Mouse (Mus musculus): Measurements from ENCODE around the gene Gucy1b2. TPM values are rescaled to one million over a fixed set of nuclear protein-coding genes. Genes with fewer than 3 reads are reported as not detected.

Gene Gucy1b2
- polyA plus RNA-seq, 1 experiment from 2014 or later, result 0.16 TPM

DNA sequence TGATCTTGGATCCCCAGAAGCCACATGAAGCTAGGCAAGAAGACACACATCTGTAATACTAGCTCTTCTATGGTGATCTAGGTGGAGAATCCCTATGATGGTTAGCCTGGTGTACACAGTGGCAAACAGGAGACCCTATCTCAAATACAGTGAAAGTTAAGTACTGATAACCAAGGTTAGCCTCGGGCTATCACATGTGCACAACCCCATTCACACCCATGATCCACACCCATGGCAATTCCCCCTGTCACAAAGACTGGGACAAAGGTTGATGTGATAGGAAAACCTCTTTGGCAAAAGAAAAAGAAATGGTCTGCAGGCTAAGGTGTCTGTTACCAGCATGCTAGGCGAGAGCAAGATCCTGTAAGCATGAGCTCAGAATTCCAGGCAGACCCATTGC is 16.0 kb upstream of the Gucy1b2 start:
- DNase-seq (ENCODE audit: low spot score), result no peak
- Histone ChIP-seq H3K27me3 (replicated peaks; ENCODE audit: control insufficient read depth, insufficient read depth, low read length) (no peaks in the 10 kb centered on the region), H3K9ac (ENCODE audit: low read depth, low read length) (no peak overlapping the region), H3K36me3 (ENCODE audit: control insufficient read depth, insufficient read depth, low read length) (no peaks in the 10 kb centered on the region), H3K4me2 (no peak overlapping the region), H3K4me3 (ENCODE audit: low read depth, low read length) (no peak overlapping the region), H3K9me3 (ENCODE audit: control insufficient read depth, low read length) (no peaks in the 10 kb centered on the region), H3K27ac (ENCODE audit: low read depth, low read length) (no peak overlapping the region), H3K4me1 (replicated peaks; ENCODE audit: control insufficient read depth, insufficient read depth, low read length) (no peaks in the 10 kb centered on the region)
- no peak for ATAC-seq (replicated peaks; ENCODE audit: low FRiP score)
- 71% methylated on average over 2 of the region's 2 CpGs for WGBS

GRCm38 (mm10) chr14:62468753-62469125 is 12.7 kb upstream of the Gucy1b2 start:
- 85% methylated on average over 5 of the region's 5 CpGs for WGBS
- H3K4me3 ChIP-seq (ENCODE audit: low read depth, low read length), result no peak overlapping the region
- no peak for ATAC-seq (replicated peaks; ENCODE audit: low FRiP score)
- DNase-seq (ENCODE audit: low spot score), result no peak
- no peak overlapping the region for H3K27ac ChIP-seq (ENCODE audit: low read depth, low read length)
- no peaks in the 10 kb centered on the region for H3K27me3 ChIP-seq (replicated peaks; ENCODE audit: control insufficient read depth, insufficient read depth, low read length)
- H3K36me3 ChIP-seq (ENCODE audit: control insufficient read depth, insufficient read depth, low read length), result no peaks in the 10 kb centered on the region
- H3K4me2 ChIP-seq, result no peak overlapping the region
- H3K9ac ChIP-seq (ENCODE audit: low read depth, low read length), result no peak overlapping the region
- no peaks in the 10 kb centered on the region for H3K4me1 ChIP-seq (replicated peaks; ENCODE audit: control insufficient read depth, insufficient read depth, low read length)
- H3K9me3 ChIP-seq (ENCODE audit: control insufficient read depth, low read length), result no peaks in the 10 kb centered on the region

DNA sequence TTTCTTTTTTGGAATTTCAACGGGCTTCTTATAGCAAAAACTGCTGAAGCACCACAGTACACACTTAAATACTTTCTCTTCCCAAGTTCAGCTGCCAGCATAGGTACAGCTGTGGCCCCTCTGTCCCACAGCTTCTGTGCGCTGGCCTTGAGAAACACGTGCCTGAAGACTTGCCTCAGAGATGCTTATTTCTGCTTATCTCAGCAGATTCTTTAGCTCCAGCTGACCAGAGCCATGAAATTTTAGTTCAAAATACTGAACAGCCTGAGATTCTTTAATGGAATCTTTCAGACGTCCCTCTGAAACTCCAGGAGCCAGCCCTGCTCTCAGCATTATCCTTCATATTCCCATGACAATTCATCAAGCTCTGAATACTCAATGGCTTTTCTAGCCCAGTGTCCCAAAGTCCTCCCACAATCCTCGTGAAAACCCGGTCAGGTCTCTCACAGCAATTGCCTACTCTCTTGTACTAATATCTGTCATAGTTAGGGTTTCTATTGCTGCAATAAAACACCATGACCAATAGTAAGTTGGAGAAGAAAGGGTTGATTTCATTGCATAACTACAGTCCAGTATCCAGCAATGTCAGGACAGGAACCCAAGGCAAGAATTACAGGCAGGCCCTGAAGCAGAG is 12.1 kb upstream of the Gucy1b2 start:
- Histone ChIP-seq H3K4me1 (replicated peaks; ENCODE audit: control insufficient read depth, insufficient read depth, low read length) (no peaks in the 10 kb centered on the region), H3K9ac (ENCODE audit: low read depth, low read length) (no peak overlapping the region), H3K27ac (ENCODE audit: low read depth, low read length) (no peak overlapping the region), H3K27me3 (replicated peaks; ENCODE audit: control insufficient read depth, insufficient read depth, low read length) (no peaks in the 10 kb centered on the region), H3K9me3 (ENCODE audit: control insufficient read depth, low read length) (no peaks in the 10 kb centered on the region), H3K4me3 (ENCODE audit: low read depth, low read length) (no peak overlapping the region), H3K4me2 (no peak overlapping the region), H3K36me3 (ENCODE audit: control insufficient read depth, insufficient read depth, low read length) (no peaks in the 10 kb centered on the region)
- ATAC-seq (replicated peaks; ENCODE audit: low FRiP score), result no peak
- WGBS, result 69% methylated on average over 6 of the region's 6 CpGs
- DNase-seq (ENCODE audit: low spot score), result no peak

DNA sequence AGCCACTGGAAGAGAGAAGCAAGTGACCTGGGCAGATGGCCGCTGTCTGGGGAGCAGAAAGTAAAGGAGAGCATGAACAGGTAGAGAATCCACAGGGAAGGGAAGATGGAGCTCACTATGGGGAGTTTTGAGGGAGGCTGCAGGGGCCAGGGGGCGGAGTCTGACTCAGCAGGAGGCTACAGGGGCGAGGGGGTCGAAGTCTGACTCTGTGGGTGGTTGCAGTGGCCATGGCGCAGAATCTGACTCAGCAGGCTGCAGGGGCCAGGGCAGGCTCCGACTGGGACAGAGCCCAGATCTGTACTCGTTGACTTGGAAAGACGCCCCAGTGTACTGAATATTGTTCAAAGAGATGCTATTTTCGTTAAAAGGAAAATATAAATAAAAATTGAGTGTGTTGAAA is 8.9 kb upstream of the Gucy1b2 start:
- Histone ChIP-seq H3K27ac (ENCODE audit: low read depth, low read length) (no peak overlapping the region), H3K36me3 (ENCODE audit: control insufficient read depth, insufficient read depth, low read length) (no peaks in the 10 kb centered on the region), H3K4me3 (ENCODE audit: low read depth, low read length) (no peak overlapping the region), H3K9me3 (ENCODE audit: control insufficient read depth, low read length) (no peaks in the 10 kb centered on the region), H3K4me2 (no peak overlapping the region), H3K4me1 (replicated peaks; ENCODE audit: control insufficient read depth, insufficient read depth, low read length) (no peaks in the 10 kb centered on the region), H3K9ac (ENCODE audit: low read depth, low read length) (no peak overlapping the region), H3K27me3 (replicated peaks; ENCODE audit: control insufficient read depth, insufficient read depth, low read length) (no peaks in the 10 kb centered on the region)
- 29% methylated on average over 9 of the region's 9 CpGs for WGBS
- ATAC-seq (replicated peaks; ENCODE audit: low FRiP score) (no peak), DNase-seq (ENCODE audit: low spot score) (no peak)

GRCm38 (mm10) chr14:62459541-62459940 is 3.5 kb upstream of the Gucy1b2 start:
- no peaks in the 10 kb centered on the region for H3K36me3 ChIP-seq (ENCODE audit: control insufficient read depth, insufficient read depth, low read length)
- H3K4me1 ChIP-seq (replicated peaks; ENCODE audit: control insufficient read depth, insufficient read depth, low read length), result no peaks in the 10 kb centered on the region
- WGBS, result 57% methylated on average over 11 of the region's 11 CpGs
- no peak for ATAC-seq (replicated peaks; ENCODE audit: low FRiP score)
- no peak for DNase-seq (ENCODE audit: low spot score)
- H3K4me2 ChIP-seq, result no peak overlapping the region
- H3K9ac ChIP-seq (ENCODE audit: low read depth, low read length), result no peak overlapping the region
- no peaks in the 10 kb centered on the region for H3K9me3 ChIP-seq (ENCODE audit: control insufficient read depth, low read length)
- no peak overlapping the region for H3K4me3 ChIP-seq (ENCODE audit: low read depth, low read length)
- no peak overlapping the region for H3K27ac ChIP-seq (ENCODE audit: low read depth, low read length)
- no peaks in the 10 kb centered on the region for H3K27me3 ChIP-seq (replicated peaks; ENCODE audit: control insufficient read depth, insufficient read depth, low read length)

DNA sequence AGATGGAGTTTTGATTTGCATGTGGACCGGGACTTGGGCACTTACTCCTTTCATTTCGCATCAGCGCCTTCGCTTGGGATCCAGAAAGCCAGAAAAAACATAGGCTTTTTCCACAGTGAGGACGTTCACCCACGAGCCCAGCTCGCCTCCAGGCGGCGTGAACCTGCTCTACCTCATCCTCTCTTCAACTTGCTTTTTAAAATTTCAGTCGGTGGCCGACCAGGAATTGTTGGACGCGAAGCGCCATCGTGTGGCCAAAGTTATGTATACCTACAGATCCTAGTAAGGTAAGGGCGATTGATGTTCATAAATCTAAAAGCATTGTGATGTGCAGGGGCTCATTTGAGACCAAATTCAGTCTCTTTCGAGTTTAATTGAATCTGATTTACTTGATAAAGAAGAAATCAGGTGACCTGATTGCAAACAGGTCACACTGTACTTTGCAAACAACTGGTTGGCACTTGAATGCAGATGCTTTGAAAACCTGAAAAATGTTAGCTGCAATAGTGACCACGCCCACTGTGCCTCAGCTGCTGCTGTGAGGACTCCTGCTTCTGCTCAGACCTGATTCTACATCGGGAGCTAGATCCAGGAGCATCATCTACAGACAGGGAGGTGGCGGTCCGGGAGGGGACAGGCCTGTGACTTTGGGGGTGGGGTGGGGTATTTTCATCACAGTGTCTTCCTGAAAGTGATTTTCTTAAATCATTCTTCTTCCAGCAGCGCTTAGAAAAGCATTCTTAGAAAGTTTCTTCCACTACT is 1.5 kb upstream of the Gucy1b2 start:
- Histone ChIP-seq H3K36me3 (ENCODE audit: control insufficient read depth, insufficient read depth, low read length) (no peaks in the 10 kb centered on the region), H3K4me1 (replicated peaks; ENCODE audit: control insufficient read depth, insufficient read depth, low read length) (no peaks in the 10 kb centered on the region), H3K9me3 (ENCODE audit: control insufficient read depth, low read length) (no peaks in the 10 kb centered on the region), H3K9ac (ENCODE audit: low read depth, low read length) (no peak overlapping the region), H3K27me3 (replicated peaks; ENCODE audit: control insufficient read depth, insufficient read depth, low read length) (no peaks in the 10 kb centered on the region), H3K4me2 (peak overlapping the region; percentile 2; the same call in 1 of the 2 replicates), H3K4me3 (ENCODE audit: low read depth, low read length) (no peak overlapping the region), H3K27ac (ENCODE audit: low read depth, low read length) (no peak overlapping the region)
- WGBS, result 19% methylated on average over 22 of the region's 22 CpGs
- ATAC-seq (replicated peaks; ENCODE audit: low FRiP score) (no peak), DNase-seq (ENCODE audit: low spot score) (peak; percentile 61)

DNA sequence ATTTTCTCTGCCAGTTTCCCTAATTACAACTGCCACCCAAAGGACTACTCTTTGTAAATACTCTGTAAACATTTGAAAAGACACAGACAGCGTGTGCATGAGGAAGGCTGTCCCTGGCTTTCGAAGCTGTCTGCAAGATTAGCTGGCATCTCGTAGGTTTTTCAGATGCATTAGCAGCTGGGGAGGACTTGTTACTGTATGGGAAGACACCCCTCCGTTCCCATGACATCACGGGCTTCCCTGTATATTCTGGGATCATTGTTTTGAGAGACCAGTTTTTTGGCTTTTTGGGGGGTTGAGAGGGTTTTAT is 564 bp downstream of the Gucy1b2 start:
- no peaks in the 10 kb centered on the region for H3K4me1 ChIP-seq (replicated peaks; ENCODE audit: control insufficient read depth, insufficient read depth, low read length)
- DNase-seq (ENCODE audit: low spot score) (no peak), ATAC-seq (replicated peaks; ENCODE audit: low FRiP score) (no peak)
- no peaks in the 10 kb centered on the region for H3K9me3 ChIP-seq (ENCODE audit: control insufficient read depth, low read length)
- H3K27ac ChIP-seq (ENCODE audit: low read depth, low read length), result no peak overlapping the region
- H3K36me3 ChIP-seq (ENCODE audit: control insufficient read depth, insufficient read depth, low read length), result no peaks in the 10 kb centered on the region
- no peak overlapping the region for H3K4me2 ChIP-seq
- no peaks in the 10 kb centered on the region for H3K27me3 ChIP-seq (replicated peaks; ENCODE audit: control insufficient read depth, insufficient read depth, low read length)
- no peak overlapping the region for H3K9ac ChIP-seq (ENCODE audit: low read depth, low read length)
- H3K4me3 ChIP-seq (ENCODE audit: low read depth, low read length), result no peak overlapping the region
- 76% methylated on average over 5 of the region's 5 CpGs for WGBS

DNA sequence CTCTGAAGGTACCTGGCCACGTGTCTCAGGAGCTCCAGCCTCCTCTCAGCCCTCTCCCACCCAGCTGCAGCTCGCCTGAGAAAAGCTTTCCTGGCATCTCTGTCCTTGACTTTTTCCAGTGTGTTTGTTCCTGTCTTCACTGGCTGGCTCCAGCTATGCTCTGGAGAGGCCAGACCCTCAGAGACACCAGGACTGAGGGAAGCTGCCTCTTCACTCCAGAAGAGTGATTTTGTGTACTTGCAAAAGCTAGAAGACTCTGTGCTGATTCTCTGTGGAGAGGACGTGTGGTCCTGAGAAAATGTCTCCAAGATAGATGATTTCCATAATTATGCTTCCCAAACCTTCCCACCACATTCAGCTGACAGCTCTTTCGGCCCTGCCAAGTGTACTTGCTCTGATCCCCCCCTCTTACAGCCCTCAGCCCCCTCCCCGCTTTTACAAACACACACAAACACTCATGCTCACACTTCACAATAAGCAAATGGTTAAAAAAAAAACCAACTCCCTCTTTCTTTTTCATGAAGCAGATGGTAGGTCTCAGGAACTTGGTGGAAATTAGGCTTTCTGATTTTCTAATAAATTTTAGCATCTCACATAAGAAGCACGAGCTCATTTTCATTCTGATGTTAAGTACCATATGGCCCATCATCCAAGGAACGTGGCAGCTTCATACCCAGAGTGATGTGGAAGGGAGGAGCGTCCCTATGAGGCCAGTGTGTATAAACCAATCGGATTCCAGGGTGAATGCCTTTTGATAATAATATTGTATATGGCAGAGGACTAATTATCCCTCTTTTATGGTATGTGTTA is 1.1 kb downstream of the Gucy1b2 start:
- 65% methylated on average over 9 of the region's 9 CpGs for WGBS
- Histone ChIP-seq H3K9me3 (ENCODE audit: control insufficient read depth, low read length) (no peaks in the 10 kb centered on the region), H3K36me3 (ENCODE audit: control insufficient read depth, insufficient read depth, low read length) (no peaks in the 10 kb centered on the region)

More for the DNA sequence above, 1.1 kb downstream of the Gucy1b2 start:
- no peak for DNase-seq (ENCODE audit: low spot score)
- Histone ChIP-seq H3K4me2 (no peak overlapping the region), H3K4me3 (ENCODE audit: low read depth, low read length) (no peak overlapping the region), H3K4me1 (replicated peaks; ENCODE audit: control insufficient read depth, insufficient read depth, low read length) (no peaks in the 10 kb centered on the region), H3K27me3 (replicated peaks; ENCODE audit: control insufficient read depth, insufficient read depth, low read length) (no peaks in the 10 kb centered on the region), H3K27ac (ENCODE audit: low read depth, low read length) (no peak overlapping the region), H3K9ac (ENCODE audit: low read depth, low read length) (no peak overlapping the region)
- no peak for ATAC-seq (replicated peaks; ENCODE audit: low FRiP score)
